Mouse (Mus musculus) bone marrow, adult 2 months (tissue): ENCODE measurements around the gene Slc17a1. TPM values are rescaled to one million over a fixed set of nuclear protein-coding genes. Genes with fewer than 3 reads are reported as not detected.

Experiments
- H3K27ac ChIP-seq: fragments of 200-500 bp; 2 replicates; pipeline ENCODE4 v1.5.1; 2012; ENCODE audit warnings: low read depth, mild to moderate bottlenecking, control low read depth, inconsistent platforms, low read length; ENCODE audit not compliant: control insufficient read depth, poor library complexity, insufficient read depth
- H3K4me1 ChIP-seq: fragments of 200-500 bp; 2 replicates; pipeline ENCODE4 v1.6.1; 2011; ENCODE audit warnings: low read length; ENCODE audit not compliant: control insufficient read depth, insufficient read depth
- H3K4me3 ChIP-seq: fragments of 200-500 bp; replicated peaks from 2 replicates; pipeline ENCODE3; 2011; ENCODE audit warnings: mild to moderate bottlenecking, low read depth, low read length, control low read depth; ENCODE audit not compliant: control insufficient read depth
- CTCF ChIP-seq: fragments of 200-500 bp; IDR thresholded peaks from 2 replicates; pipeline ENCODE4 v1.5.1; 2011; ENCODE audit warnings: low read length, control low read depth; ENCODE audit not compliant: control insufficient read depth, insufficient read depth
- POLR2A ChIP-seq: fragments of 200-500 bp; IDR thresholded peaks from 2 replicates; pipeline ENCODE4 v1.6.1; 2011; ENCODE audit warnings: low read depth, mild to moderate bottlenecking, control low read depth, low read length, borderline replicate concordance; ENCODE audit not compliant: control insufficient read depth
- WGBS: fragments of 180-500 bp; shearing (Covaris S2); methylation state at CpG from one replicate; pipeline ENCODE4 v1.1.7; 2018; 5-methylcytosine and 5-hydroxymethylcytosine counted together
- polyA plus RNA-seq: library from polyadenylated mRNA; stranded (reverse); fragments of >200 nt; gene quantifications from 2 replicates; pipeline ENCODE4 v1.2.4, GENCODE M21; 2011; ENCODE audit warnings: low replicate concordance; ENCODE audit not compliant: missing spikeins, insufficient read depth, insufficient read length

Slc17a1 gene
- polyA plus RNA-seq, 1 experiment = not detected

DNA sequence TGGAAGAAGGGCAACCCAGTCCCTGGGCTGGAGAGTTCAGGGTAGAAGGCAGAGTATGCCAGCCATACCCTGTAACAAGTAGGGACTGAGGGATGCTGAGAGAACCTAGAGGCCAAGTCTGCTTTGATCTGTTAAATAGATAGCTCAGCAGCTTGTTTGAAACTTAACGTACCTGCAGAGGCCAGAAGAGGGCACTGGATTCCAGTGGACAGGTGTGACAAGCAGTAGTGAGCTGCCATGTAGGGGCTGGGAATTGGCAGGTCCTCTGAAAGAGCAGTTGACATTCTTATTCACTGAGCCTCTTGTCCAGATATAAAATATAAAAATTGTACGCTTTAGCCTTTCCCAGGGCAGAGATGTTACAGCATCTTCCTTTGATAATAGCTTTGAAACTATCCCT, 75.3 kb downstream of the Slc17a1 start:
- TF ChIP-seq CTCF = no peak
- no peak for TF ChIP-seq POLR2A
- WGBS = 82% methylated on average over 2 of the region's 2 CpGs
- Histone ChIP-seq H3K4me1 (no peaks in the 10 kb centered on the region), H3K4me3 (no peak overlapping the region), H3K27ac (no peak overlapping the region)

Other genes starting within 250 kb of the Slc17a1 start
- gene Hist1h2be, start 246.6 kb upstream of the Slc17a1 start, polyA plus RNA-seq = 9.2 and 11.8 TPM in 2 replicates
- gene Hist1h1e, start 245.2 kb upstream of the Slc17a1 start, polyA plus RNA-seq = 27.6 and 54.3 TPM in 2 replicates
- 2.0 and 3.7 TPM in 2 replicates for gene Hist1h2ac, start 183.8 kb upstream of the Slc17a1 start, polyA plus RNA-seq
- 42.9 and 54.0 TPM in 2 replicates for gene Hist1h2bc, start 183.6 kb upstream of the Slc17a1 start, polyA plus RNA-seq
- gene Hist1h1t, start 171.9 kb upstream of the Slc17a1 start, polyA plus RNA-seq = 3.9 TPM in 1 of 2 replicates, not detected in the other
- 7.1 and 15.1 TPM in 2 replicates for gene Hist1h4c, start 169.3 kb upstream of the Slc17a1 start, polyA plus RNA-seq
- gene Hfe, start 156.9 kb upstream of the Slc17a1 start, polyA plus RNA-seq = 4.0 and 4.5 TPM in 2 replicates
- gene Hist1h1c, start 128.9 kb upstream of the Slc17a1 start, polyA plus RNA-seq = 78.9 and 108 TPM in 2 replicates
- gene Hist1h3c, start 122.1 kb upstream of the Slc17a1 start, polyA plus RNA-seq = 42.2 and 62.6 TPM in 2 replicates
- 65.7 and 136 TPM in 2 replicates for gene Hist1h2bb, start 121.0 kb upstream of the Slc17a1 start, polyA plus RNA-seq
- gene Hist1h2ab, start 116.6 kb upstream of the Slc17a1 start, polyA plus RNA-seq = 30.3 and 31.4 TPM in 2 replicates
- gene Hist1h3b, start 115.5 kb upstream of the Slc17a1 start, polyA plus RNA-seq = 19.6 TPM in 1 of 2 replicates, not detected in the other
- gene Hist1h4b, start 110.7 kb upstream of the Slc17a1 start, polyA plus RNA-seq = 275 and 281 TPM in 2 replicates
- 62.7 and 98.3 TPM in 2 replicates for gene Hist1h4a, start 106.5 kb upstream of the Slc17a1 start, polyA plus RNA-seq
- 11.4 and 30.9 TPM in 2 replicates for gene Hist1h3a, start 105.4 kb upstream of the Slc17a1 start, polyA plus RNA-seq
- gene Hist1h1a, start 104.1 kb upstream of the Slc17a1 start, polyA plus RNA-seq = 38.3 and 41.6 TPM in 2 replicates
- gene Trim38, start 97.8 kb upstream of the Slc17a1 start, polyA plus RNA-seq = not detected in 2 replicates
- 1.4 TPM in 1 of 2 replicates, not detected in the other for gene Slc17a2, start 60.8 kb upstream of the Slc17a1 start, polyA plus RNA-seq
- 2.9 TPM in 1 of 2 replicates, not detected in the other for gene Slc17a3, start 28.3 kb upstream of the Slc17a1 start, polyA plus RNA-seq
- not detected in 2 replicates for gene Slc17a4, start 47.3 kb downstream of the Slc17a1 start, polyA plus RNA-seq
- not detected in 2 replicates for gene Hist1h2ba, start 66.4 kb downstream of the Slc17a1 start, polyA plus RNA-seq
- not detected in 2 replicates for gene Hist1h2aa, start 66.7 kb downstream of the Slc17a1 start, polyA plus RNA-seq
- gene Scgn, start 123.5 kb downstream of the Slc17a1 start, polyA plus RNA-seq = not detected in 2 replicates